Mouse (Mus musculus) layer of hippocampus, adult 18-20 months (tissue): ENCODE data around the gene 5330417H12Rik. TPM values are rescaled to one million over a fixed set of nuclear protein-coding genes. Genes with fewer than 3 reads are reported as not detected.

Experiments used
- total RNA-seq, 2 experiments: library from RNA; stranded (reverse); gene quantifications; 2 replicates each; pipeline ENCODE4 v1.2.3; 2021

5330417H12Rik gene
- total RNA-seq, 2 experiments from 2014 or later, result not detected

Other genes starting within 250 kb of the 5330417H12Rik start
- 10 to 100 TPM; 15.6 to 18.5 TPM for gene Olfml1, start 57.7 kb downstream of the 5330417H12Rik start, total RNA-seq
- 1 to 10 TPM; 8.1 to 9.7 TPM for gene Ppfibp2, start 30.0 kb downstream of the 5330417H12Rik start, total RNA-seq
- gene Cyb5r2, start 132.9 kb upstream of the 5330417H12Rik start, total RNA-seq, result under 1 TPM; 0.36 to 0.37 TPM
- not detected for gene Ovch2, start 176.0 kb upstream of the 5330417H12Rik start, total RNA-seq
- not detected for gene Olfr467, start 187.1 kb upstream of the 5330417H12Rik start, total RNA-seq
- gene Olfr469, start 200.4 kb upstream of the 5330417H12Rik start, total RNA-seq, result not detected
- gene Olfr470, start 222.3 kb upstream of the 5330417H12Rik start, total RNA-seq, result not detected